Mouse (Mus musculus): ENCODE measurements around the gene Gm9999. TPM values are rescaled to one million over a fixed set of nuclear protein-coding genes. Genes with fewer than 3 reads are reported as not detected.
"Not testable (repeated sequence)": the region's sequence is repeated elsewhere in the genome, so short reads cannot be mapped to it uniquely, and the experiment has no call there.

The Gm9999 gene
- polyA plus RNA-seq, 2 experiments: not detected

GRCm38 (mm10) chr7:47020956-47021355, 37.6 kb downstream of the Gm9999 start:
- no peak overlapping the region; the same call in 1 of the 2 replicates for H3K4me2 ChIP-seq (replicated peaks; ENCODE audit: low read depth, low read length, severe bottlenecking)

GRCm38 (mm10) chr7:47022482-47022881, 39.1 kb downstream of the Gm9999 start:
- Histone ChIP-seq H3K4me2 (replicated peaks; ENCODE audit: low read depth, low read length, severe bottlenecking) (no peak overlapping the region), H3K4me3 (replicated peaks; ENCODE audit: low read length) (no peak overlapping the region), H3K4me1 (ENCODE audit: control insufficient read depth, insufficient read depth, low read length) (0 out of 2 replicates have a peak, but pooled peaks cover 3% of the 10 kb centered on the region), H3K9me3 (ENCODE audit: control insufficient read depth, low read length) (no peaks in the 10 kb centered on the region), H3K36me3 (ENCODE audit: control insufficient read depth, insufficient read depth, low read length) (no peaks in the 10 kb centered on the region), H3K9ac (ENCODE audit: low read depth, low read length, severe bottlenecking) (no peak overlapping the region), H3K27ac (replicated peaks; ENCODE audit: low read depth, low read length) (no peak overlapping the region), H3K27me3 (ENCODE audit: control insufficient read depth, insufficient read depth, low read length) (no peaks in the 10 kb centered on the region)
- ATAC-seq (ENCODE audit: low FRiP score, low read depth) (no peak), DNase-seq (ENCODE audit: low spot score) (no peak)
- no peak for TF ChIP-seq POLR2A (IDR thresholded peaks at IDR 0.05; ENCODE audit: borderline replicate concordance, extremely low read depth, insufficient read depth, insufficient read length)
- WGBS: 59% methylated on average over 8 of the region's 8 CpGs

More at GRCm38 (mm10) chr7:47020956-47021355, 37.6 kb downstream of the Gm9999 start:
- Histone ChIP-seq H3K4me3 (replicated peaks; ENCODE audit: low read length) (no peak overlapping the region), H3K27ac (replicated peaks; ENCODE audit: low read depth, low read length) (no peak overlapping the region), H3K27me3 (ENCODE audit: control insufficient read depth, insufficient read depth, low read length) (no peaks in the 10 kb centered on the region), H3K4me1 (ENCODE audit: control insufficient read depth, insufficient read depth, low read length) (0 out of 2 replicates have a peak, but pooled peaks cover 3% of the 10 kb centered on the region), H3K9ac (ENCODE audit: low read depth, low read length, severe bottlenecking) (no peak overlapping the region), H3K9me3 (ENCODE audit: control insufficient read depth, low read length) (no peaks in the 10 kb centered on the region), H3K36me3 (ENCODE audit: control insufficient read depth, insufficient read depth, low read length) (no peaks in the 10 kb centered on the region)
- ATAC-seq (ENCODE audit: low FRiP score, low read depth) (no peak), DNase-seq (ENCODE audit: low spot score) (no peak)
- TF ChIP-seq POLR2A (IDR thresholded peaks at IDR 0.05; ENCODE audit: borderline replicate concordance, extremely low read depth, insufficient read depth, insufficient read length): no peak
- WGBS: 6% methylated on average over 8 of the region's 8 CpGs

GRCm38 (mm10) chr7:47023530-47023929, 40.1 kb downstream of the Gm9999 start:
- Histone ChIP-seq H3K27me3 (ENCODE audit: control insufficient read depth, insufficient read depth, low read length) (no peaks in the 10 kb centered on the region), H3K4me1 (ENCODE audit: control insufficient read depth, insufficient read depth, low read length) (0 out of 2 replicates have a peak, but pooled peaks cover 3% of the 10 kb centered on the region), H3K36me3 (ENCODE audit: control insufficient read depth, insufficient read depth, low read length) (no peaks in the 10 kb centered on the region), H3K27ac (replicated peaks; ENCODE audit: low read depth, low read length) (no peak overlapping the region), H3K4me2 (replicated peaks; ENCODE audit: low read depth, low read length, severe bottlenecking) (no peak overlapping the region), H3K9ac (ENCODE audit: low read depth, low read length, severe bottlenecking) (no peak overlapping the region), H3K9me3 (ENCODE audit: control insufficient read depth, low read length) (no peaks in the 10 kb centered on the region), H3K4me3 (replicated peaks; ENCODE audit: low read length) (no peak overlapping the region)
- TF ChIP-seq POLR2A (IDR thresholded peaks at IDR 0.05; ENCODE audit: borderline replicate concordance, extremely low read depth, insufficient read depth, insufficient read length): no peak
- ATAC-seq (ENCODE audit: low FRiP score, low read depth): no peak
- DNase-seq (ENCODE audit: low spot score): peak; percentile 80
- 18% methylated on average over 6 of the region's 6 CpGs for WGBS

- ATAC-seq (ENCODE audit: low FRiP score, low read depth) (no peak), DNase-seq (ENCODE audit: low spot score) (no peak)
- H3K27ac ChIP-seq (replicated peaks; ENCODE audit: low read depth, low read length): no peak overlapping the region
- no peaks in the 10 kb centered on the region for H3K36me3 ChIP-seq (ENCODE audit: control insufficient read depth, insufficient read depth, low read length)
- H3K4me3 ChIP-seq (replicated peaks; ENCODE audit: low read length): no peak overlapping the region
- 0 out of 2 replicates have a peak, but pooled peaks cover 3% of the 10 kb centered on the region for H3K4me1 ChIP-seq (ENCODE audit: control insufficient read depth, insufficient read depth, low read length)
- WGBS: 89% methylated on average over 7 of the region's 7 CpGs
- H3K9ac ChIP-seq (ENCODE audit: low read depth, low read length, severe bottlenecking): no peak overlapping the region
- H3K9me3 ChIP-seq (ENCODE audit: control insufficient read depth, low read length): no peaks in the 10 kb centered on the region
- H3K4me2 ChIP-seq (replicated peaks; ENCODE audit: low read depth, low read length, severe bottlenecking): no peak overlapping the region
- no peaks in the 10 kb centered on the region for H3K27me3 ChIP-seq (ENCODE audit: control insufficient read depth, insufficient read depth, low read length)
- TF ChIP-seq POLR2A (IDR thresholded peaks at IDR 0.05; ENCODE audit: borderline replicate concordance, extremely low read depth, insufficient read depth, insufficient read length): no peak
Observed at GRCm38 (mm10) chr7:47024454-47024853, 41.1 kb downstream of the Gm9999 start.

- Histone ChIP-seq H3K9me3 (ENCODE audit: control insufficient read depth, low read length) (no peaks in the 10 kb centered on the region), H3K4me1 (ENCODE audit: control insufficient read depth, insufficient read depth, low read length) (0 out of 2 replicates have a peak, but pooled peaks cover 3% of the 10 kb centered on the region), H3K4me2 (replicated peaks; ENCODE audit: low read depth, low read length, severe bottlenecking) (no peak overlapping the region), H3K27me3 (ENCODE audit: control insufficient read depth, insufficient read depth, low read length) (no peaks in the 10 kb centered on the region), H3K4me3 (replicated peaks; ENCODE audit: low read length) (no peak overlapping the region), H3K9ac (ENCODE audit: low read depth, low read length, severe bottlenecking) (no peak overlapping the region), H3K27ac (replicated peaks; ENCODE audit: low read depth, low read length) (no peak overlapping the region), H3K36me3 (ENCODE audit: control insufficient read depth, insufficient read depth, low read length) (no peaks in the 10 kb centered on the region)
- ATAC-seq (ENCODE audit: low FRiP score, low read depth): no peak
- TF ChIP-seq POLR2A (IDR thresholded peaks at IDR 0.05; ENCODE audit: borderline replicate concordance, extremely low read depth, insufficient read depth, insufficient read length): no peak
- DNase-seq (ENCODE audit: low spot score): no peak
- WGBS: 68% methylated on average over 9 of the region's 9 CpGs
Observed at GRCm38 (mm10) chr7:47025429-47025828, 42.0 kb downstream of the Gm9999 start.

- H3K4me2 ChIP-seq (replicated peaks; ENCODE audit: low read depth, low read length, severe bottlenecking); H3K36me3 ChIP-seq (ENCODE audit: control insufficient read depth, insufficient read depth, low read length); DNase-seq (ENCODE audit: low spot score); ATAC-seq (ENCODE audit: low FRiP score, low read depth); H3K27ac ChIP-seq (replicated peaks; ENCODE audit: low read depth, low read length); H3K9ac ChIP-seq (ENCODE audit: low read depth, low read length, severe bottlenecking); H3K27me3 ChIP-seq (ENCODE audit: control insufficient read depth, insufficient read depth, low read length); H3K9me3 ChIP-seq (ENCODE audit: control insufficient read depth, low read length); H3K4me1 ChIP-seq (ENCODE audit: control insufficient read depth, insufficient read depth, low read length); H3K4me3 ChIP-seq (replicated peaks; ENCODE audit: low read length): not testable (repeated sequence)
- WGBS: 78% methylated on average over 3 of the region's 3 CpGs
Observed at GRCm38 (mm10) chr7:47026899-47027298, 43.5 kb downstream of the Gm9999 start.
